Mouse (Mus musculus): ENCODE measurements around the gene Frmpd4. TPM values are rescaled to one million over a fixed set of nuclear protein-coding genes. Genes with fewer than 3 reads are reported as not detected.

The Frmpd4 gene
- polyA plus RNA-seq, 1 experiment: not detected

- no peak for DNase-seq (ENCODE audit: low read depth in 1 of 2, low spot score in 2 of 2)
- H3K4me1 ChIP-seq (ENCODE audit: control insufficient read depth, insufficient read depth, insufficient read length): no peaks in the 10 kb centered on the region
- H3K36me3 ChIP-seq (ENCODE audit: control insufficient read depth, insufficient read depth, low read length): no peaks in the 10 kb centered on the region
- no peak for TF ChIP-seq POLR2A (IDR thresholded peaks at IDR 0.05; ENCODE audit: low read depth, low read length)
- no peak for TF ChIP-seq CTCF (IDR thresholded peaks at IDR 0.05; ENCODE audit: extremely low read depth, insufficient read depth, insufficient read length, insufficient replicate concordance)
- H3K4me3 ChIP-seq (ENCODE audit: extremely low read depth, insufficient read depth, insufficient read length): no peak overlapping the region
- H3K27ac ChIP-seq (ENCODE audit: insufficient read depth, low read length): no peak overlapping the region
- no peaks in the 10 kb centered on the region for H3K27me3 ChIP-seq (ENCODE audit: control insufficient read depth, insufficient read depth, low read length)
Observed at GRCm38 (mm10) chrX:168163001-168163400, 414.0 kb downstream of the Frmpd4 start.

GRCm38 (mm10) chrX:168158866-168159265 lies 418.2 kb downstream of the Frmpd4 start:
- H3K27me3 ChIP-seq (ENCODE audit: control insufficient read depth, insufficient read depth, low read length): no peaks in the 10 kb centered on the region
- no peak overlapping the region for H3K27ac ChIP-seq (ENCODE audit: insufficient read depth, low read length)
- WGBS: 63% methylated on average over 3 of the region's 3 CpGs
- DNase-seq (ENCODE audit: low read depth in 1 of 2, low spot score in 2 of 2): no peak
- H3K4me3 ChIP-seq (ENCODE audit: extremely low read depth, insufficient read depth, insufficient read length): no peak overlapping the region
- H3K4me1 ChIP-seq (ENCODE audit: control insufficient read depth, insufficient read depth, insufficient read length): no peaks in the 10 kb centered on the region
- TF ChIP-seq POLR2A (IDR thresholded peaks at IDR 0.05; ENCODE audit: low read depth, low read length) (no peak), CTCF (IDR thresholded peaks at IDR 0.05; ENCODE audit: extremely low read depth, insufficient read depth, insufficient read length, insufficient replicate concordance) (no peak)
- no peaks in the 10 kb centered on the region for H3K36me3 ChIP-seq (ENCODE audit: control insufficient read depth, insufficient read depth, low read length)

- Histone ChIP-seq H3K27me3 (ENCODE audit: control insufficient read depth, insufficient read depth, low read length) (no peaks in the 10 kb centered on the region), H3K4me1 (ENCODE audit: control insufficient read depth, insufficient read depth, insufficient read length) (no peaks in the 10 kb centered on the region), H3K4me3 (ENCODE audit: extremely low read depth, insufficient read depth, insufficient read length) (no peak overlapping the region), H3K27ac (ENCODE audit: insufficient read depth, low read length) (no peak overlapping the region), H3K36me3 (ENCODE audit: control insufficient read depth, insufficient read depth, low read length) (no peaks in the 10 kb centered on the region)
- TF ChIP-seq CTCF (IDR thresholded peaks at IDR 0.05; ENCODE audit: extremely low read depth, insufficient read depth, insufficient read length, insufficient replicate concordance): no peak
- no peak for TF ChIP-seq POLR2A (IDR thresholded peaks at IDR 0.05; ENCODE audit: low read depth, low read length)
- DNase-seq (ENCODE audit: low read depth in 1 of 2, low spot score in 2 of 2): no peak
Observed at GRCm38 (mm10) chrX:168141051-168141450, 436.0 kb downstream of the Frmpd4 start.

DNA sequence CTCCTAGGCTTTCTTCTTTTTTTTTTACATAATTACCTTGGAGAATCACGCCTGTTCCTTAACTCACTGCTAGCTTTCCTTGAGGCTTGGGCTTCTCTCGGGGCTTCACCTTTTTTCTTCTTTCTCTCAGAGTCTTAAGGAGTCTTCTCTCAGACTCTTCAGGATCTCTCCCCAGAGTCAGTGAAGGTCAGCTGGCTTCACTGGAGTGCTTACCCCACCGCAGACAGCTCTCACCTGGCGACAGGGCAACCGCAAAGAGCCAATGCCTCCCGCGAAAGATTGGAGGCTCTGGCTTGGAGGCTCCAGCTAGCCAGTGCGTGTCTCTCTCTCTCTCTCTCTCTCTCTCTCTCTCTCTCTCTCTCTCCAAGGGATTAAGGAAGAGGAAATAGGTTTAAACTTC lies 453.0 kb downstream of the Frmpd4 start:
- no peaks in the 10 kb centered on the region for H3K4me1 ChIP-seq (ENCODE audit: control insufficient read depth, insufficient read depth, insufficient read length)
- WGBS: 17% methylated on average over 8 of the region's 8 CpGs

GRCm38 (mm10) chrX:168123589-168123965 lies 453.5 kb downstream of the Frmpd4 start:
- Histone ChIP-seq H3K27ac (ENCODE audit: insufficient read depth, low read length) (no peak overlapping the region), H3K4me3 (ENCODE audit: extremely low read depth, insufficient read depth, insufficient read length) (no peak overlapping the region), H3K4me1 (ENCODE audit: control insufficient read depth, insufficient read depth, insufficient read length) (no peaks in the 10 kb centered on the region), H3K27me3 (ENCODE audit: control insufficient read depth, insufficient read depth, low read length) (no peaks in the 10 kb centered on the region), H3K36me3 (ENCODE audit: control insufficient read depth, insufficient read depth, low read length) (no peaks in the 10 kb centered on the region)
- DNase-seq (ENCODE audit: low read depth in 1 of 2, low spot score in 2 of 2): no peak
- 11% methylated on average over 11 of the region's 11 CpGs for WGBS
- TF ChIP-seq CTCF (IDR thresholded peaks at IDR 0.05; ENCODE audit: extremely low read depth, insufficient read depth, insufficient read length, insufficient replicate concordance) (no peak), POLR2A (IDR thresholded peaks at IDR 0.05; ENCODE audit: low read depth, low read length) (no peak)

More for the DNA sequence above, 453.0 kb downstream of the Frmpd4 start:
- DNase-seq (ENCODE audit: low read depth in 1 of 2, low spot score in 2 of 2): no peak
- H3K36me3 ChIP-seq (ENCODE audit: control insufficient read depth, insufficient read depth, low read length): no peaks in the 10 kb centered on the region
- TF ChIP-seq CTCF (IDR thresholded peaks at IDR 0.05; ENCODE audit: extremely low read depth, insufficient read depth, insufficient read length, insufficient replicate concordance) (no peak), POLR2A (IDR thresholded peaks at IDR 0.05; ENCODE audit: low read depth, low read length) (no peak)
- H3K27ac ChIP-seq (ENCODE audit: insufficient read depth, low read length): no peak overlapping the region
- H3K4me3 ChIP-seq (ENCODE audit: extremely low read depth, insufficient read depth, insufficient read length): no peak overlapping the region
- H3K27me3 ChIP-seq (ENCODE audit: control insufficient read depth, insufficient read depth, low read length): no peaks in the 10 kb centered on the region

- DNase-seq (ENCODE audit: low read depth in 1 of 2, low spot score in 2 of 2): no peak
- TF ChIP-seq CTCF (IDR thresholded peaks at IDR 0.05; ENCODE audit: extremely low read depth, insufficient read depth, insufficient read length, insufficient replicate concordance) (no peak), POLR2A (IDR thresholded peaks at IDR 0.05; ENCODE audit: low read depth, low read length) (no peak)
- H3K27me3 ChIP-seq (ENCODE audit: control insufficient read depth, insufficient read depth, low read length): no peaks in the 10 kb centered on the region
- no peak overlapping the region for H3K4me3 ChIP-seq (ENCODE audit: extremely low read depth, insufficient read depth, insufficient read length)
- no peaks in the 10 kb centered on the region for H3K4me1 ChIP-seq (ENCODE audit: control insufficient read depth, insufficient read depth, insufficient read length)
- no peaks in the 10 kb centered on the region for H3K36me3 ChIP-seq (ENCODE audit: control insufficient read depth, insufficient read depth, low read length)
- no peak overlapping the region for H3K27ac ChIP-seq (ENCODE audit: insufficient read depth, low read length)
- WGBS: 23% methylated on average over 41 of the region's 42 CpGs
Observed at GRCm38 (mm10) chrX:168122806-168123588, 454.0 kb downstream of the Frmpd4 start.

- Histone ChIP-seq H3K27me3 (ENCODE audit: control insufficient read depth, insufficient read depth, low read length) (no peaks in the 10 kb centered on the region), H3K27ac (ENCODE audit: insufficient read depth, low read length) (no peak overlapping the region), H3K4me1 (ENCODE audit: control insufficient read depth, insufficient read depth, insufficient read length) (no peaks in the 10 kb centered on the region), H3K36me3 (ENCODE audit: control insufficient read depth, insufficient read depth, low read length) (no peaks in the 10 kb centered on the region), H3K4me3 (ENCODE audit: extremely low read depth, insufficient read depth, insufficient read length) (no peak overlapping the region)
- TF ChIP-seq CTCF (IDR thresholded peaks at IDR 0.05; ENCODE audit: extremely low read depth, insufficient read depth, insufficient read length, insufficient replicate concordance) (no peak), POLR2A (IDR thresholded peaks at IDR 0.05; ENCODE audit: low read depth, low read length) (no peak)
- DNase-seq (ENCODE audit: low read depth in 1 of 2, low spot score in 2 of 2): no peak
Observed at GRCm38 (mm10) chrX:168041589-168041988, 535.4 kb downstream of the Frmpd4 start.
